Mouse (Mus musculus): ENCODE data around the gene Ttc28.

DNA sequence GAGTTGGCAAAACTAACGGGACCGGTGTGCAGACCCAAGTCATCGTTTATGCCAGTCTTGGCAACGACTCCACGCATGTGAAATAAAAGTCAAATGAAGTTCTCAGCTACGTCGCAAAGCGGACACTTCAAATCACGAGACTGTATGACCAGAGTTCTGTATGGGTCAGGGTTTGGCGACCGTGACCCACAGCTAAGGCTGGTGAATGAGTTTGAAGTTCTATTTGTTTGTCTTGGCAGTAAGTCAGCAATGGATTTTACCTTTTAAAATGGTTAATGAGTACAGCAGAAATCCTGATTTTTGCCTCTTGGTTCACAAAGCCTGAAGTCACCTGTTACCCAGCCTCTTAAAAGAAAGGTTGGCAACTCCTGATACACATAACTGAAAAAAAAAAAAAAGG lies 408.9 kb downstream of the Ttc28 start:
- no peak for TF ChIP-seq CTCF (IDR thresholded peaks at IDR 0.05; ENCODE audit: insufficient read depth, low read length)
- no peak for TF ChIP-seq POLR2A (IDR thresholded peaks at IDR 0.05; ENCODE audit: borderline replicate concordance, extremely low read depth, low read depth, low read length)
